Comparison of ENCODE assay signal across 24 mouse cellular contexts in the genomic region with DNA sequence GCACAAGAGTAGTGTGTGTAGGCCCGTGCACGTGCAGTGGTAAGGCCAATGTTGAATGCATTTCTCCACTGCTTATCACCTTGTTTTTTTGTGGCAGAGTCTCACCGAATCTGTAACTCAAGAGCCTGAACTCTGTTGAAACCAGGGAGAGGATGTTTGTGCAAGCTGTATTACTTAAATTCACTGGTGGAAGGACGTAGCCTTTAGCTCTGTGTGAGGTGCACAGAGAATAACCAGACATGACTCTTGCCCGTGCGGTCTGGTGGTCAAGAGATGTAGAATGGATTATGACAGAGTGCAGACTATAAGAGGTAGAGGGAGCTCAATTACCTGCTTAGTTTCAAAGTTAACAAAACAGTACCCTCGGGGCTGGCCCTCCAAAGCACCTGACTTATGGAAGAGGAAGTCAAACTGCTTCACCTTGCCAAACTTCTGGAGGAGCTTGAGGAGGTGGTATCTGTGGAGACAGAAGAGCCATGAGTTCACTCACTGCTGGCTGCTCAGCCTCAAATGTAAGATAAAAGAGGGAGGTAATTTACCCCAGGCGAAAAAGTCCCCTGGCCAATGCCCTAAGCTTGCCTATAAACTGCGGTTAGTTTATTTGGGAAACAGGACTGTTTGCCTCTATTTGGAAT. TPM values are rescaled to one million over a fixed set of nuclear protein-coding genes. Genes with fewer than 3 reads are reported as not detected.
DNase-seq lines count a peak whose midpoint lies in the region; ATAC-seq and TF ChIP-seq lines count a peak whose summit lies in the region.
"Had no signal": no experiment of that assay in that cellular context is flagged by ENCODE, and none has a peak within 500 bp of the region (broad histone marks: within the 10 kb centered on the region; RNA-seq: fewer than 3 reads in every experiment).

No protein-coding gene starts in this region.

- TF ChIP-seq POLR2A in bone marrow, adult 2 months (IDR thresholded peaks at IDR 0.05; ENCODE audit: borderline replicate concordance, control insufficient read depth, low read depth, low read length), result no peak

- no peaks in the 10 kb centered on the region for H3K9me3 ChIP-seq in forebrain, embryonic 14.5 days (replicated peaks; ENCODE audit: control insufficient read depth, low read length)
- H3K9me3 ChIP-seq: embryonic facial prominence, embryonic 13.5 days; embryonic facial prominence, embryonic 15.5 days; forebrain, embryonic 13.5 days had no signal

- peaks cover 81% of the 10 kb centered on the region for H3K36me3 ChIP-seq in forebrain, embryonic 14.5 days (ENCODE audit: control insufficient read depth, insufficient read depth, low read length)

- 60% methylated on average over 9 of the region's 9 CpGs for WGBS in bone marrow, adult 2 months
- WGBS in forebrain, embryonic 14.5 days, result 95% methylated on average over 9 of the region's 9 CpGs

- no peak overlapping the region for H3K4me2 ChIP-seq in forebrain, embryonic 14.5 days (ENCODE audit: low read length)
- H3K4me2 ChIP-seq: embryonic facial prominence, embryonic 13.5 days; embryonic facial prominence, embryonic 15.5 days; forebrain, embryonic 13.5 days had no signal

- intact Hi-C loops in heart, postnatal 10 days (cut with DNase I), result loop anchor here (2.0 to 5.0 kb wide), 2 partner anchors 22 to 90 kb away; a partner anchor contains a TSS

- H3K4me3 ChIP-seq in bone marrow, adult 2 months (replicated peaks; ENCODE audit: control insufficient read depth, low read depth, low read length), result no peak overlapping the region
- no peak overlapping the region for H3K4me3 ChIP-seq in forebrain, embryonic 14.5 days (ENCODE audit: low read depth, low read length)
- H3K4me3 ChIP-seq: embryonic facial prominence, embryonic 13.5 days; embryonic facial prominence, embryonic 15.5 days; erythroblast, embryonic 14.5 days; forebrain, embryonic 13.5 days had no signal

- no peaks in the 10 kb centered on the region for H3K27me3 ChIP-seq in forebrain, embryonic 14.5 days (replicated peaks; ENCODE audit: control insufficient read depth, insufficient read depth, low read length)
- H3K27me3 ChIP-seq: embryonic facial prominence, embryonic 13.5 days; embryonic facial prominence, embryonic 15.5 days; forebrain, embryonic 13.5 days; Patski had no signal

- H3K27ac ChIP-seq in bone marrow, adult 2 months (ENCODE audit: control insufficient read depth, insufficient read depth, low read depth, low read length, poor library complexity), result peak overlapping the region; percentile 18; the same call in 1 of the 2 replicates
- no peak overlapping the region for H3K27ac ChIP-seq in forebrain, embryonic 14.5 days (ENCODE audit: low read depth, low read length)
- H3K27ac ChIP-seq: embryonic facial prominence, embryonic 13.5 days; embryonic facial prominence, embryonic 15.5 days; forebrain, embryonic 13.5 days had no signal

- ATAC-seq in megakaryocyte progenitor cell, adult 5-6 weeks (replicated peaks; ENCODE audit: poor library complexity), result 0 out of 2 replicates have a peak, but pooled peaks have one; percentile 31
- no peak for ATAC-seq in forebrain, embryonic 14.5 days
- ATAC-seq: activated CD4-positive, CD25-positive, alpha-beta regulatory T cell, adult 4 months; forebrain, embryonic 13.5 days; forebrain, embryonic 16.5 days; Patski had no signal

- H3K9ac ChIP-seq in forebrain, embryonic 14.5 days (ENCODE audit: low read length), result no peak overlapping the region
- H3K9ac ChIP-seq: embryonic facial prominence, embryonic 13.5 days; embryonic facial prominence, embryonic 15.5 days; forebrain, embryonic 13.5 days had no signal

- no peak for TF ChIP-seq CTCF in bone marrow, adult 2 months (IDR thresholded peaks at IDR 0.05; ENCODE audit: control insufficient read depth, insufficient read depth, low read length)

- DNase-seq in heart, adult 11 months, result peak; percentile 66
- DNase-seq in heart, adult 18-20 months, result no peak
- DNase-seq in forebrain, embryonic 14.5 days (ENCODE audit: low spot score), result no peak
- DNase-seq in heart, postnatal 10 days, result no peak
- DNase-seq: adrenal gland, adult 8-10 months; adrenal gland, postnatal 14 days; adrenal gland, postnatal 36 days; cerebellum, adult 11 months; cerebellum, adult 18-20 months; cerebellum, adult 8-10 months; cerebellum, adult 9-11 months; cerebellum, postnatal 14 days; cerebellum, postnatal 36 days; embryo, embryonic 11 days had no signal

- peaks cover 2% of the 10 kb centered on the region for H3K4me1 ChIP-seq in bone marrow, adult 2 months (ENCODE audit: control insufficient read depth, insufficient read depth, low read length)
- no peaks in the 10 kb centered on the region for H3K4me1 ChIP-seq in forebrain, embryonic 14.5 days (ENCODE audit: control insufficient read depth, insufficient read depth, low read length)
- H3K4me1 ChIP-seq: embryonic facial prominence, embryonic 15.5 days; forebrain, embryonic 13.5 days had no signal

RNA-seq across cellular contexts. Expression of a gene that starts 9.3 kb away (rescaled TPM):
- 10 to 100 TPM; 38.6 to 44.5 TPM for total RNA-seq in heart, adult 18-20 months (2021)
- 4.9 and 6.7 TPM in 2 replicates for polyA plus RNA-seq in bone marrow, adult 2 months (2011; ENCODE audit: insufficient read depth, insufficient read length, low replicate concordance, missing spikeins)
- total RNA-seq in megakaryocyte progenitor cell, adult 5-6 weeks (2015), result 21.4 and 21.6 TPM in 2 replicates
- 23.5 and 24.4 TPM in 2 replicates for total RNA-seq in megakaryocyte progenitor cell, adult 5-6 weeks (2017)
- 37.2 and 39.9 TPM in 2 replicates for polyA plus RNA-seq in forebrain, embryonic 14.5 days (2014; fragmentation: Nextera tagmentation; extraction: Ambion mirVana)
- 10 to 100 TPM; 40.2 to 40.6 TPM for total RNA-seq in heart, postnatal 10 days (2021)

RNA-seq across cellular contexts. Expression of a gene that starts 9.7 kb away (rescaled TPM):
- total RNA-seq in heart, adult 18-20 months (2021), result 10 to 100 TPM; 34.5 to 34.9 TPM
- polyA plus RNA-seq in bone marrow, adult 2 months (2011; ENCODE audit: insufficient read depth, insufficient read length, low replicate concordance, missing spikeins), result 6.1 and 12.7 TPM in 2 replicates
- total RNA-seq in megakaryocyte progenitor cell, adult 5-6 weeks (2015), result 32.7 and 34.3 TPM in 2 replicates
- total RNA-seq in megakaryocyte progenitor cell, adult 5-6 weeks (2017), result 21.0 and 22.2 TPM in 2 replicates
- 166 and 187 TPM in 2 replicates for polyA plus RNA-seq in forebrain, embryonic 14.5 days (2014; fragmentation: Nextera tagmentation; extraction: Ambion mirVana)
- 10 to 100 TPM; 41.7 TPM for total RNA-seq in heart, postnatal 10 days (2021)

RNA-seq across cellular contexts. Expression of a gene that starts 21.7 kb away (rescaled TPM):
- 1 to 10 TPM; 1.6 to 1.7 TPM for total RNA-seq in heart, adult 18-20 months (2021)
- polyA plus RNA-seq in bone marrow, adult 2 months (2011; ENCODE audit: insufficient read depth, insufficient read length, low replicate concordance, missing spikeins), result not detected in 2 replicates
- not detected in 2 replicates for total RNA-seq in megakaryocyte progenitor cell, adult 5-6 weeks (2015)
- not detected in 2 replicates for total RNA-seq in megakaryocyte progenitor cell, adult 5-6 weeks (2017)
- 14.7 and 27.3 TPM in 2 replicates for polyA plus RNA-seq in forebrain, embryonic 14.5 days (2014; fragmentation: Nextera tagmentation; extraction: Ambion mirVana)
- total RNA-seq in heart, postnatal 10 days (2021), result 10 to 100 TPM; 10.1 to 10.3 TPM
- total RNA-seq: common myeloid progenitor, adult 5-6 weeks had no signal
- polyA plus RNA-seq: activated CD4-positive, CD25-positive, alpha-beta regulatory T cell, adult 4 months; erythroblast, embryonic 14.5 days had no signal

Comparison
In these comparisons a context has a peak if more than half of its experiments do, and no peak if none do; other contexts are left out.
1. RNA of a gene that starts 21.7 kb away (total RNA-seq): 10.1 to 10.3 TPM in heart, postnatal 10 days; 1.6 to 1.7 TPM in heart, adult 18-20 months and not detected in megakaryocyte progenitor cell, adult 5-6 weeks; every median in the first group is over 4 times any median in the second.